Mouse (Mus musculus) WW6 (cell line): ENCODE data around the gene Arhgap33.
"Not testable (repeated sequence)": the region's sequence is repeated elsewhere in the genome, so short reads cannot be mapped to it uniquely, and the experiment has no call there.

ENCODE experiments used
- DNase-seq: peaks from one replicate; pipeline ENCODE4 v3.0.0-alpha.2; 2013; ENCODE audit warnings: low read depth, low spot score

The Arhgap33 gene

DNA sequence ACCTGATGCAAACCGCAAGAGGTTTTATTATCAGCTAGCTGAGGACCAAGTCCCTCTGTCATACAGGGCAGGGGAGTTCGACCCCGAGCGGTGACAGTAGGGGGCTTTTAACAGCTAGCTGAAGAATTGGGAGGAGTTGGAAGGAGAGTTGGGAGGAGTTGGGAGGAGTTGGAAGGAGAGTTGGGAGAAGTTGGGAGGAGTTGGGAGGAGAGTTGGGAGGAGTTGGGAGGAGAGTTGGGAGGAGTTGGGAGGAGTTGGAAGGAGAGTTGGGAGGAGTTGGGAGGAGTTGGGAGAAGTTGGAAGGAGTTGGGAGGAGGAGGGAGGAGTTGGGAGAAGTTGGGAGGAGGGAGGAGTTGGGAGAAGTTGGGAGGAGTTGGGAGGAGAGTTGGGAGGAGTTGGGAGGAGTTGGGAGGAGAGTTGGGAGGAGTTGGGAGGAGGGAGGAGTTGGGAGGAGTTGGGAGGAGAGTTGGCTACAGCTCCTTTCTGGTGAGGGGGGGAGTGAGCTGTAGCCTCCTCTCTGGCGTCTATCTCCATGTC, 39.3 kb downstream of the Arhgap33 start:
- DNase-seq = not testable (repeated sequence)

DNA sequence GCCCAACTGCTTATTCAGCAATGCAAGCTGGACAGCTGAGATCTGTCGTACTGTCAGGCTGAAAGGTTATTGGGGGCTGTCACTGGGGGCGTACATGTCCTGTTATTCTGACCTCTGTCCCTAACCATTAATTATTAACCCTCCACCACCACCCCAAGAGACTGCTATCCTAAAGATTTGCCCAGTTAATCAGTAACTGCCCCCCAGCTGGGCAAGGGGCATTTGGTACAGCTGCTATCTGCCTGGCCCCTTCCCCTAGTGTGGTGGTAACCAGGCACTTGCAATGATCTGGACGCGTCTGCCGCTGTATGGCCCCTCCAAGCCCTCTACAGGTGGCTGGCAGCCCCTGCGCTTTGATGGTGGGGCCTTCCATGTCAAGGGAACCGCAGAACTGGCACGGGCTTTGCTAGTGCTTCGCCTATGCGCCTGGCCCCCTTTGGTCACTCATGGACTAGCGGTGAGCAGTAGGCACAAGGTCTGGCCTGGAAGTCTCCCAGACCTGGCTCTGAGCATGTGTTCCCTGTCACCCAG, 41.4 kb downstream of the Arhgap33 start, which contains the start of gene Prodh2:
TSS of gene Prodh2 (plus strand) at position 222 of the 531 bp plus-strand sequence.
- no peak for DNase-seq

DNA sequence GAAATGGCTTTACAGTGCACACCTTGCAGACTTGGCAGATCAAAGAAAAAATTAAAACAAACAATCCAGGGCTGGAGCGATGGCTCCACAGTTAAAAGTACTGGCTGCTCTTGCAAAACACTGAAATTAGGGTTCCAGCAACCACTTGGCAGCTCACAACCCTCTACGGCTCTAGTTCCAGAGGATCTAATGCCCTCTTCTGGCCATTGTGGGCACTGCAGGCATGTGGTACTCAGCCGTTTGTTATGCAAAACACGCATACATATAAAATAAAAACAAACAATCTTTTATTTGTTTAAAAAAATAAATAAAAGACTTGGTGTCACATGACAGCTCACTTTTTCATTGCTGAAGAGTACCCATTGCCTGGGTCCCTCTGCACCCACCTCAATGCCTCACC, 42.1 kb downstream of the Arhgap33 start:
- DNase-seq = no peak

DNA sequence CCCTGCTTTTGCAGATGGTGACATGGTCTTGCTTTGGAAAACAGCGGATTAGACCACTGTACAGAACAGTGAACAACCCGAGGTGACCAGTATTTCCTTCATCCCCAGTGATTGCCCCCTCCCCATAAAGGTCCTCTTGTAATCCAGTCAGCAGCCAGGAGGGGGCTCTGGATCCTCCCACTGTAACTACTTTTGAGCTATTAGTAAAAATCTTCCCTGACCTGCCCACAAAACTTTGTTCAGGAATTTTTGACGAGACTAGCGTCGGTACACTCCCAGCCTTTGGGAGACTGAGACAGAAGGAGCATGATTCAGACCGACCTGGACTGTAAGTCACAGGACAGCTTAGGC, 43.9 kb downstream of the Arhgap33 start:
- DNase-seq = no peak

DNA sequence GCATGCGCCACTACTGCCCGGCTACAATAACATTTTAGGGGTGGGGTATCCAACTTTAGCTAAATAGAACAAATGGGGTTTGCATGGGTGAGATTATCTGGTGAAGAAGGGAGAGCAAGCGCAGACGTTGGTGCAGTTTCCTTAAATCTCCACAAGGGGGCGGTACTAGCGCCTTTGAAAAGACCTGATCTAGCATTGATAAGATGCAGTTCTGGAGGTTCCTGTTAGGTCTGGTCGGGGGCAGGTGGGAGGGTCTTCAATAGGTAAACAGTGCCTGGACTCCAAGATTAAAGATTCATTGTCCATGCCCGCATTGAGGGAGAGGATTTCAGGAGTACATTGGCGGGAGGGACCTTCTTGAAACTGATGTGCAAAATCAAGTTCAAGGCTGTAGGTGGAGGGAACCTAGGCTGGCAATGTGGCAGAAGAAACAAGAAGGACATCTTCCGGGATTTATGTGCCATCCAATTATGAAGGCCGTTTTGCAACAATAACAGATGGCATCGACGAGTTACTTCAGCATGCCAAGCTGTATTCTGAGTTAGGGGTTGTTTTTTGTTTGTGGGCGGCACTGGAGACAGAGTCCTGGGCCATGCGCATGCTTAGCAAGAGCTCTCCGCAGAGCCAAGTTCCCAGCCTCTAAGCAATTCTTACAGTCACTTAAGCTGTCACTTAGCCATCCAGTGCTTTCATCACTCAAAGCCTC, 44.5 kb downstream of the Arhgap33 start:
- DNase-seq = no peak

DNA sequence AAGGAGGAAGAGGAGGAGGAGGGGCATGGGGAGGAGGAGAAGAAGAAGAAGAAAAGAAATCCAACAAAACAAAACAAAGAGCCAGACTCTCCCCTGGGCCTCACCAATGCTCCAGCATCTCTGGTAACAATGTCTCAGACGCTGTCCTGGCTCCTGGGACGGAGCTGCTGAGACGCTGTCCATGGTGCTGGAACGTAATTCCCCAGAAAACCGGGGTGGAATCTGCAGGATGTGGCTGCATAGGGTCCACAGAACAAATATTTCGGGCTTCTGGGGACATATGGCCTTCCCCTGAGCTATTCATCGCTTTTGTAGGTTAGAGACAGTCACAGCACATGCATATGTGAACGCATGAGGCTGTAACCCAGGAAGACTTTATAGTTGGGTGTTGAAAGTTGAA, 50.6 kb downstream of the Arhgap33 start:
- no peak for DNase-seq

DNA sequence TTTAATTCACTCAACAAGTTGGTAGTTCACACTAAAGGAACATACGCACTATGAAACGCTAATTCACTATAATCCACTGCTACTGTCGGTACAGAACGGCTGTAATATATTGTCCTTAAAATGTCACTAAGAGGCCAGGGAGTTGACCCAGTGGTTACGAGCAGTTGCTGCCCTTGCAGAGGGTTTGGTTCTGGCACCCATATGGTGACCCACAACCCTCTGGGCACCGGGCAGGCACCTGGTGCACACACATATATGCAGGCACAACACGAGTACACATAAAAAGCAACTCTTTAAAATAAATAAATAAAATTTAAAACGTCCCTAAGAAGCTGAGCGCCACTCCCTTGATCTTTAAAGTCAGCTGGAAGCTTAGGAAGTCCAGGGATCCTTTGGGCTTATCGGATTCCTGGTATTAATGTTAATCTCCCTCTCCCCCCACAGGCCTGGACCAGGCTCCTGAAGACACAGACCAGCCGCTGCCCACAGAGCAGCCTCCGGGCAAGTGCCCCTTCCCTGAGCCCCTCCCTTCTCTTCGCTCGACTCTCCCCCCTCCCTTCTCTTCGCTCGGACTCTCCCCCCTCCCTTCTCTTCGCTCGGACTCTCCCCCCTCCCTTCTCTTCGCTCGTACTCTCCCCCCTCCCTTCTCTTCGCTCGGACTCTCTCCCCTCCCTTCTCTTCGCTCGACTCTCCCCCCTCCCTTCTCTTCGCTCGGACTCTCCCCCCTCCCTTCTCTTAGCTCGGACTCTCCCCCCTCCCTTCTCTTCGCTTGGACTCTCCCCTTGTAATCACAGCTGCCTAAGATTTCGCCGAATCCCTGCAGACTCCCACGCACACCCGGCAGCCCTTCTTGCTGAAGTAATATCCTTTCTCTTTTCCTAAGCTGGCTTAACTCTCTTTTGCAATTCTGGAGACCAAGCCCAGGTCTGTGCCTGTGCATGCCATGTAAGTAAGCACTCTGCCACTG, 57.2 kb downstream of the Arhgap33 start:
- DNase-seq = no peak

DNA sequence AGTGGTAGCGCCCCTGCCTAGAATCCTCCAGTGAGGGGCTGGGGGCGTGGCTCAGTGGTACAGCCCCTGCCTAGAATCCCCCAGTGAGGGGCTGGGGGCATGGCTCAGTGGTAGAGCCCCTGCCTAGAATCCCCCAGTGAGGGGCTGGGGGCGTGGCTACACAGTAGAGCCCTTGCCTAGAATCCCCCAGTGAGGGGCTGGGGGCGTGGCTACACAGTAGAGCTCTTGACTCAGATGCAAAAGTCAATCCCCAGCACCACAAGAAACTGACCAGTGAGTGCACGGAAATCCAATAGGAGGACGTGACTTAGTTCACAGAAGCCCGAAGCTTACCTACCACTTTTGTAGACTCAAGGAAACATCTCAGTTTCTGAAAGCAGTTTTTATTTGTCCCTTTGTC, 58.7 kb downstream of the Arhgap33 start:
- not testable (repeated sequence) for DNase-seq

DNA sequence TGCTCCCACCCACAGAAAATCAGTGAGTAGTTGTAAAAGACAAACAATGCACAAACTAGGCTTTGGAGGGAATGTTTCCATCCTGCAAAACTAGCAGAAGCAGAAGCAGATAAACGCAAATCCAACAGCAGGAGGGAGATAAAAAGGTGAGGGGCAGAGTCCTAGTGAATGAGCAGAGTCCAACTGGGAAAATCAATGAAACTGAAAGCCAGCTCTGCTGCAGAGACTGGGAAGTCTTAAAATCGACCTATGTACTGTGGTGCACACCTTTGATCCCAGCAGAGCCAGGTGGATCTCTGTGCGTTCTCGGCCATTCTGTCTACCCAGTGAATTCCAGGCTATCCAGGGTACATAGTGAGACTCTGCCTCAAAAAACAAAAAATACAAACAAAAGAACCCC, 59.9 kb downstream of the Arhgap33 start:
- no peak for DNase-seq

DNA sequence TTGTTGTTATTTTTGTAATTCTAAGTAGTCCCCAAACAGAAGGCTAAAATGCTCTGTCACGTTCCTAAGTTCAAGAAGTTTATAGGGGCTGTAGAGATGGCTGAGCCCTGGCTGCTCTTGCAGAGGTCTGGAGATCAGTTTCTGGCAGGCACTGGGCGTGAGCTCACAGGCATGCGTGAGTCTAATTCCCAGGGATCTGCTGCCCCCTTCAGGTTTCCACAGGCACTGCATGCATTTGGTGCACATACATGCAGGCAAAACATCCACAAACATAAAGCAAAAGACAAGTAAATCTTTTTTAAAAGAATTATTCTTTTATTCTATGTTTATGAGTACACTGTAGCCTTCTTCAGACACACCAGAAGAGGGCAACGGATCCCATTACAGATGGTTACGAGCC, 62.4 kb downstream of the Arhgap33 start:
- no peak for DNase-seq
